Mouse (Mus musculus) neural tube, embryonic 10.5 days (tissue): ENCODE results near the gene Cr2.
"Not testable (repeated sequence)": the region's sequence is repeated elsewhere in the genome, so short reads cannot be mapped to it uniquely, and the experiment has no call there.

Experiments used
- DNase-seq: peaks from one replicate; pipeline ENCODE4 v3.0.0-alpha.2; 2017; ENCODE audit warnings: low spot score; ENCODE audit errors: extremely low spot score

Gene Cr2

GRCm38 (mm10) chr1:195175980-195176931 is at the start of gene Cr2:
Cr2 (minus strand) TSS chr1:195176716.
- DNase-seq, result peak; percentile 80

GRCm38 (mm10) chr1:195221781-195222180 is 45.3 kb upstream of the Cr2 start:
- no peak for DNase-seq

DNA sequence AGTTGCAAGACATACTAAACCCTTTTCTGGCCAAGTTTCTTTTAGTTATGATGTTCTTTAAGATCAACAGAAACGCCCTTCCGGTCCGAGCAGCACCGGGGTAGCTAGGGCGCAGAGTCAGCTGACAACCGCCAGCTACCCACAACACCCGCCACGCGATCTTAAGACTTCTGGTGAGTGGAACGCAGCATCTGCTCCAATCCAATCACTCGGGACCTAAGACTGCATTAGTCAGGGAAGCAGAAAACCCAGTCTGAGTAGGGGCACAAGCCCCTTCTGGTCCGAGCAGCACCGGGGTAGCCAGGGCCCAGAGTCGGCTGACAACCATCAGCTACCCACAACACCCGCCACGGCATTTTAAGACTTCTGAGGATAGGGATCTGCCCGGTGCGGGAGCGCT is 36.3 kb upstream of the Cr2 start:
- not testable (repeated sequence) for DNase-seq

- no peak for DNase-seq
These were observed 8.2 kb upstream of the Cr2 start for GRCm38 (mm10) chr1:195184746-195185145.

DNA sequence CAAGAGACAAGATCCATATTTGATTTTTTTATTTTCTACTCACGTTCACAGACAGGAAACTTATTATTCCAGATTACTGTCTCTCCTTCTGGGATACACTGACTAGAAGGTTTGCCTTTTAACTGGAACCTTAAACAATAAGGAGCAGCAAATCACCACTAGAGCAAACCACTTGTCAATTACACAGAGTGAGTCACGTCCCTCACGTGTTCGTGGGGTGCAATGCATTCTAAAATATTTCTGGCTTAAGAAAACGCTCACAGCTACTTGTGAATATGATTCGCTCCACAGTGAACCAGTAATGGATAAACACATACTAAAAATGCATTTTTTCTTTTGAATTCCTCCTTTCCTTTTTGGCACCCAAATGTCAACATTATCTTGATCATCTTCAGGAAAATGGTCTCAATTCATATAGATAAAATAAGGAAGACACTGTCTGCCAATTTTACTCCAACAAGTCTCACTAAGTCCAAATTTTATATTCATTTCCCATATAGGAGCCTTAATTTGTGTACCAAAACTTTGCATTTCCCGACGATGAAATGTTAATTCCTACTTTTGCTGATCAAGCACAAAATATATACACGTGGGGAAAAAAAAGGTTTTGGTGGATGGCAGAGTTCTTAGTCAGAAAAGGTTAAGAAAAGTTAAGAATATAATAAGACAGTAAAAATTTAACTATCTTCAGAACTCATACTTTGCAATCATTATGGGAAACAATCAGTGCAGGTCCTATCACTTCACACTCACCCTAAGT is 11.3 kb downstream of the Cr2 start:
- DNase-seq, result no peak

GRCm38 (mm10) chr1:195132070-195132469 is 44.4 kb downstream of the Cr2 start:
- DNase-seq, result no peak

DNA sequence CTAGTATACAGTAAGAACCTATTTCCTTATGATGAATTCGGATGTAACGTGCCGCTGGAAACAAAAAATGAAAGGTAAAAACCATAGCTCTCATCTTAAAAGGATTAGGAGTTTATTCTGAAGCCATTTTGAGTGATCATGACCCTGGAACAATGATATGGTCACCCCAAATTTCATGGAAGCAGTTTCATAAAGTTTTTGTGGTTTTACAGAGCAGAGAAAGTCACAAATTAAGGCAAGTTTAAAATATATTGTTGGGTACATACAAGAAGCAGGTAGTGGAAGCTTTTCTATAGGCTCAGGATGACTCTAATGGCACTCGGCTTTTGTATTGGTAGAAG is 44.9 kb downstream of the Cr2 start:
- DNase-seq, result no peak

GRCm38 (mm10) chr1:195130953-195131674 is 45.4 kb downstream of the Cr2 start, which contains the start of gene Cr1l:
Cr1l (minus strand) TSS chr1:195131586.
- DNase-seq, result peak; percentile 88

- DNase-seq, result no peak
These were observed 46.0 kb downstream of the Cr2 start for GRCm38 (mm10) chr1:195130479-195130878.

DNA sequence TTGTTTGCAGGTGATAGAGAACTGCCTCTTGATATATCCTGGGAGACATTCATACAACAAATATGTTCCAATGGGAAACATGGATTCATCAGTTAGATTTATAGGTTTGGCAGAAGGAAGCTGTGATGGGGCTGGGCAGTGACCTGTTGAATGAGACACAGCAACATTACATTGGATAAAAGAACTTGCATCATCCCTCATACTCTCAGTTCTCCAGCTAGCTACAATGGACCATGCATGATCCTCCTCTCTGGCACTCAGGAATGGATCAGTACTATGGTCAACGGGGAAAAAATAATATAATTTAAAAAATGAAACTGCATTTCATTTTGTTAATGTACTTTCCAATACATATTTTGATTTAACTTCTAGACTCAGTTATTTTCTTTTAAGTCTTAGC is 46.6 kb downstream of the Cr2 start:
- DNase-seq, result no peak

- no peak for DNase-seq
These were observed 62.1 kb downstream of the Cr2 start for GRCm38 (mm10) chr1:195114414-195114813.

DNA sequence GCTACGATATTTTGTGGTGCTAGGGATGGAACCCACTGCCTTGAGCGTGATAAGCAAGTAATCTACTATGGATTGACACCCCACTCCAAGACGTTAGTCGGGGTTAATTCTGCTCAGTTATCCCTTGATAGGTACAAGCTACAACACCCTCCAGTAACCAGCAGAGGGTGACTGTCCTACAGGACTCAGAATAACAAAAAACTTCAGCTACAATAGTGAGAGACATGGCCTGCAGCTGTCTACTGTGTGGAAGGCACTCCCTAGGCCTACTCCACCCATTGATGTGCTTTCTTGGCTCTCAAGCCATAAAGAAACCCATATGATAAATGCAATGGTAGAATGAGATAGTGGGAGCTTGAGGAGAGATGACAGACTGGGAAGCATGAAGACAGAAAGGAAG is 62.9 kb downstream of the Cr2 start:
- no peak for DNase-seq

- DNase-seq, result no peak
These were observed 75.8 kb downstream of the Cr2 start for GRCm38 (mm10) chr1:195100693-195101092.

DNA sequence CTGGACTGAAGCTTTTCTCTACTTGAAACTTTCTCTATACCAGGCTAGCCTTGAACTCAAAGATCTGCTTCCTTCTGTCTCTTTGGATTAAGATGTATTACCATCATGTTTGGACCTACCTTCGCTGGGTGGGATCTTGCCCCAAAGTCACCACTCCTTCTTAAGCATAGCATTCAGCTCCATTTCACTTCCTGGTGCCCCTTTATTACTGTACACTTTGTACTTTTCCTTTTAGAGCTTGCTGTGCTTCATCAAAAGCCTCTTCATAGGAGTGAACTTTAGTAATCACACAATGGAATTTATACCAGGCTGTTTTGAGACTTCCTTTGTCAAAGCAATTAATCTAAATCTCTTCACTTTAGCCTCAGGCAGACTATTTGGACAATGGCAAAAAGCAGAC is 78.5 kb downstream of the Cr2 start:
- no peak for DNase-seq

GRCm38 (mm10) chr1:195092220-195092720 is 84.2 kb downstream of the Cr2 start, which contains the start of gene Cd46:
Cd46 (minus strand) TSS chr1:195092249.
- DNase-seq, result peak; percentile 73

DNA sequence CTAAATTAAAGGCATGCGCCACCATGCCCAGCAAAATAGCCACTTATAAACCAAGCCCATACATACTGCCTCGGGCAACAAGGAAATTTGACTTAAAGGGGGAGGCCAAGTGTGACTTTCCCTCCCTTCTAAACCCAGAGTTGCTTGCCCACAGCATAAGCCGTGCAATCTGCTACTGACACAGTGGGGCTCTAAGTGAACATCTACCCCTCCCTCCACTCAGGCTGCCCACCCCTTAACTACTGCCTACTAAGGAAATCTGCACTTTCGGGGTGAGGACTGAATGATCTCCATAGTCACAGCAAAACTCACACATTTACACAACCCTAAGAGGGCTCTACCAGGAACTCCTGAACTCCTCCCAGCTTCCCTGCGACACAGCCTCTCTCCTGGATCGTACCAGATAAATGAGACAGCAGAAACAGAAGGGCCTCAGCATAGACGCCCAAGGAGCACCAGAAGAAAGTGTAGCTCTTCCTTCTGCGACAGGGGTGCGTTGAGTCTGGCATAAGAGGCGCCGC is 84.8 kb downstream of the Cr2 start:
- DNase-seq, result no peak
